Mouse (Mus musculus) G1E (cell line): Measurements from ENCODE around the gene Fancc. TPM values are rescaled to one million over a fixed set of nuclear protein-coding genes. Genes with fewer than 3 reads are reported as not detected.

Source experiments
- ATAC-seq: 2 replicates; pipeline ENCODE4 v1.8.0; 2016; ENCODE audit warnings: mild to moderate bottlenecking; ENCODE audit not compliant: insufficient number of reproducible peaks, poor library complexity, low FRiP score, severe bottlenecking; ENCODE audit errors: extremely low read depth
- DNase-seq: peaks from one replicate; pipeline ENCODE4 v3.0.0; 2012; ENCODE audit warnings: low spot score
- H3K27me3 ChIP-seq: 2 replicates; pipeline ENCODE4 v1.6.1; 2012; ENCODE audit warnings: mild to moderate bottlenecking, low read length, inconsistent platforms; ENCODE audit not compliant: insufficient read depth
- H3K36me3 ChIP-seq: replicated peaks from 2 replicates; pipeline ENCODE3; 2012; ENCODE audit warnings: mild to moderate bottlenecking, inconsistent platforms
- H3K4me1 ChIP-seq: 2 replicates; pipeline ENCODE4 v1.6.1; 2012; ENCODE audit warnings: low read depth, low read length, inconsistent platforms, mixed read lengths; ENCODE audit not compliant: insufficient read depth
- H3K4me3 ChIP-seq: 2 replicates; pipeline ENCODE4 v1.5.1; 2012; ENCODE audit warnings: low read depth, mild to moderate bottlenecking, inconsistent platforms, low read length, moderate library complexity, mixed read lengths
- H3K9me3 ChIP-seq: replicated peaks from 2 replicates; pipeline ENCODE4 v1.6.1; 2012; ENCODE audit warnings: inconsistent platforms
- CTCF ChIP-seq: IDR thresholded peaks from 2 replicates; pipeline ENCODE4 v1.5.1; 2012; ENCODE audit warnings: low read depth, low read length, inconsistent platforms, mixed read lengths
- GATA1 ChIP-seq: IDR thresholded peaks from 2 replicates; pipeline ENCODE4 v1.6.1; 2012; ENCODE audit warnings: borderline replicate concordance, low read length, inconsistent platforms, mixed read lengths
- GATA2 ChIP-seq: IDR thresholded peaks from 2 replicates; pipeline ENCODE4 v1.6.1; 2012; ENCODE audit warnings: low read depth, low read length, inconsistent platforms, borderline replicate concordance
- POLR2AphosphoS5 ChIP-seq: IDR thresholded peaks from 2 replicates; pipeline ENCODE4 v1.6.1; 2012; ENCODE audit warnings: low read depth, low read length, inconsistent platforms; ENCODE audit not compliant: insufficient replicate concordance
- TAL1 ChIP-seq: conservative IDR thresholded peaks from 2 replicates; pipeline ENCODE4 v1.6.1; 2012; ENCODE audit warnings: low read depth, low read length, inconsistent platforms, mixed read lengths
- polyA plus RNA-seq: library from polyadenylated mRNA; stranded (reverse); fragments of >175 nt; gene quantifications from 2 replicates; pipeline ENCODE4 v1.2.3, GENCODE M21; 2012
- total RNA-seq, 2 experiments: library from RNA; stranded (forward) in 1 of 2; stranded (reverse) in 1 of 2; fragments of 200-1000 nt in 1 of 2; fragments of >200 nt in 1 of 2; fragmentation: Nextera tagmentation in 1 of 2; gene quantifications; 2 replicates each; pipeline ENCODE4 v1.2.3; 2014 to 2017

Fancc gene
- total and polyA plus RNA-seq, 3 experiments = 2.7 to 13.7 (median 6.8) TPM

GRCm38 (mm10) chr13:63350076-63350475 is 147.0 kb downstream of the Fancc start:
- H3K9me3 ChIP-seq = no peaks in the 10 kb centered on the region
- H3K4me3 ChIP-seq = no peak overlapping the region
- H3K4me1 ChIP-seq = peaks cover 5% of the 10 kb centered on the region; the same call in 1 of the 2 replicates
- H3K36me3 ChIP-seq = peaks cover 7% of the 10 kb centered on the region
- DNase-seq = no peak
- no peaks in the 10 kb centered on the region for H3K27me3 ChIP-seq
- ATAC-seq = no peak
- TF ChIP-seq CTCF (no peak), POLR2AphosphoS5 (no peak), GATA2 (no peak), TAL1 (no peak), GATA1 (no peak)

- H3K4me3 ChIP-seq = no peak overlapping the region
- H3K36me3 ChIP-seq = peaks cover 13% of the 10 kb centered on the region
- ATAC-seq (no peak), DNase-seq (no peak)
- no peak for TF ChIP-seq CTCF
- no peak for TF ChIP-seq GATA2
- TF ChIP-seq GATA1 = no peak
- TF ChIP-seq POLR2AphosphoS5 = no peak
- no peak for TF ChIP-seq TAL1
- H3K9me3 ChIP-seq = no peaks in the 10 kb centered on the region
- no peaks in the 10 kb centered on the region for H3K27me3 ChIP-seq
- H3K4me1 ChIP-seq = peaks cover 5% of the 10 kb centered on the region; the same call in 1 of the 2 replicates
These were observed 149.4 kb downstream of the Fancc start for GRCm38 (mm10) chr13:63347639-63348038.

- Histone ChIP-seq H3K27me3 (no peaks in the 10 kb centered on the region), H3K9me3 (no peaks in the 10 kb centered on the region), H3K36me3 (peaks cover 19% of the 10 kb centered on the region), H3K4me1 (peaks cover 7% of the 10 kb centered on the region; the same call in 1 of the 2 replicates), H3K4me3 (no peak overlapping the region)
- DNase-seq (no peak), ATAC-seq (no peak)
- TF ChIP-seq CTCF = no peak
- no peak for TF ChIP-seq POLR2AphosphoS5
- no peak for TF ChIP-seq TAL1
- TF ChIP-seq GATA1 = no peak
- TF ChIP-seq GATA2 = no peak
These were observed 151.4 kb downstream of the Fancc start for GRCm38 (mm10) chr13:63345476-63346225.

DNA sequence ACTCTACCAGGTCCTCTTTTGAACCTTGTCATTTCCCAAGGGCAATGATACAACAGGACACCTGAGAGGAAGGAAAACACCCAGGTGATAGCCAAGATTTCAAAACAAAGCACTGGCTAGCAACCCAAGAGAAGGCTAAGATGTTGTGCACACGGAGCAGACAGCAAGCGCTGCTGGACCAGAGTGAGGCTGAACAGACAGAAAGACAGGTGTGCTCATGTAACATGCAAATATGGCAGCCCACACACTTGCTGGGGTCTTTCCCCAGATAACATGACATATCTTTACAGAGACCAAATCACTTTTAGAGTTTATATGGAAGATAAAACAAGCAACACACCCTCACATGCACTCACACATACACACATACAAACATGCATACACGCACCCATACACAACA is 152.6 kb downstream of the Fancc start:
- Histone ChIP-seq H3K4me1 (peaks cover 7% of the 10 kb centered on the region; the same call in 1 of the 2 replicates), H3K9me3 (no peaks in the 10 kb centered on the region), H3K4me3 (no peak overlapping the region), H3K27me3 (no peaks in the 10 kb centered on the region), H3K36me3 (peaks cover 22% of the 10 kb centered on the region)
- no peak for TF ChIP-seq GATA2
- no peak for TF ChIP-seq TAL1
- TF ChIP-seq CTCF = no peak
- ATAC-seq (no peak), DNase-seq (no peak)

DNA sequence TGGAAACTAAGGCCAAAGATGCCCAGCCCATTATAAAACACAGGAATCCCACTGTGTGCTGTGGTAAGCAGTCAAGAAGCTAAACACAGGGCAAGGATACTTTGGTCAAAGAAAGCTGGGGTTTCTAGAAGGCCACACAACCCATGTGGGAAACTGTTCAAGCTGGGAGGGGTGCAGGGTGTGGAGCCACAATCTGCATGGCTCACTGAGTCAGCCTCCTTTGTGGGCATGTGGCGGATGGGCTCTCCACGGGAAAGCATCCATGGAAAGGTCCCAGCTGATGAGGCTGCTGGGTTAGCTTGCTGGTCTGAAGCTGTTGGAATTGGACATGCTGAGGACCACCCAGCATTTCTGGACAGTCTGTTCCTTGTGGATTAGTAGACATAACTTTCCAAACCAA is 154.3 kb downstream of the Fancc start:
- Histone ChIP-seq H3K4me3 (no peak overlapping the region), H3K27me3 (no peaks in the 10 kb centered on the region), H3K36me3 (peaks cover 25% of the 10 kb centered on the region), H3K4me1 (peaks cover 7% of the 10 kb centered on the region; the same call in 1 of the 2 replicates), H3K9me3 (no peaks in the 10 kb centered on the region)
- TF ChIP-seq GATA1 (no peak), POLR2AphosphoS5 (no peak), TAL1 (no peak), CTCF (no peak), GATA2 (no peak)
- DNase-seq = no peak
- ATAC-seq = no peak

DNA sequence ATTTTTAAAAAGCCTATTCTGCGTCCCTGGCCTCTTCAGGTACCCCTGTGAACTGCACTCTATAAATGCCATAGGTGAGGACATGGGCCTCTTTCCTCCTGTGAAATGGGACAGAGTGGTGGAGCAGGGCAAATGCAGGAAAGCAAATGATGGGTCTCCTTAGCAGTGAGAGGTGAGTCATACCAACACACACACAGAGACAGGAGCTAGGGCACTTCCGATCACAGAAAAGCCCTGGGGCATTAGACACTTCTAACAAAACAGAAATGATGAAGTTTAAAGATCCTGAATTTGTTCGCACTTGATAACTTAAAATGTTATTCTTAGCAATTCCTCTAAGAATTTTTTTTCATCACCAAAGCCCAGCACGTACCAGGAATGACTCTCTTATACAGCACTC is 157.1 kb downstream of the Fancc start:
- no peak for ATAC-seq

More for the DNA sequence above, 157.1 kb downstream of the Fancc start:
- DNase-seq = no peak
- no peaks in the 10 kb centered on the region for H3K9me3 ChIP-seq
- 0 out of 2 replicates have a peak, but pooled peaks cover 2% of the 10 kb centered on the region for H3K4me1 ChIP-seq
- H3K36me3 ChIP-seq = peaks cover 32% of the 10 kb centered on the region
- no peak for TF ChIP-seq GATA1
- H3K27me3 ChIP-seq = no peaks in the 10 kb centered on the region
- H3K4me3 ChIP-seq = no peak overlapping the region
